Mouse (Mus musculus) lung, postnatal 0 days (tissue): Measurements from ENCODE around the gene Prkce.

ENCODE experiments used
- CTCF ChIP-seq: IDR thresholded peaks from 2 replicates; pipeline ENCODE4 v1.5.1; 2016; ENCODE audit warnings: antibody characterized with exemption, mild to moderate bottlenecking
- EP300 ChIP-seq: IDR thresholded peaks from 2 replicates; pipeline ENCODE4 v1.6.1; 2016; ENCODE audit warnings: antibody characterized with exemption, mild to moderate bottlenecking, control low read depth

DNA sequence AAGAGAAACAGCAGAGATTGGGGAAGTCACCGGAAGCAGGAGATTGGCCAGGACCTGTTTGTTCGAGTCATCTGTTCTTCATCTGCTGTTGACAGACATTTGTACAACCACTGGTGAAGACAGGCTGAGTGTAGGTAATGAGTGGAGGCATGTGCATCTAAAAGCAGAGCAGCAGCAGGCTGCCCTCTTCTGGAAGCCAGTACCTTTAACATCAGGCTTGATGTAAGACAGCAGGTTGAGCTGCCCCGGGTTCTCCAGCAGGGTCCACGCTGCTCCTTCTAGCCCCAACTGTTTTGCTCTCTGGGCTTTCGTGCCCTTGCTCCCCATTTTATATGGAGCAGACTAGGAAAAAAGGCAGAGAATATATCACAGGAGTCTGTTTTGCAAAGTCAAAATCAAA, 41.7 kb upstream of the Prkce start:
- TF ChIP-seq EP300 (no peak), CTCF (no peak)
